Mouse (Mus musculus) liver, embryonic 11.5 days (tissue): ENCODE data around the gene H2afx. TPM values are rescaled to one million over a fixed set of nuclear protein-coding genes. Genes with fewer than 3 reads are reported as not detected.
"Not testable (repeated sequence)": the region's sequence is repeated elsewhere in the genome, so short reads cannot be mapped to it uniquely, and the experiment has no call there.

Experiments
- ATAC-seq: fragments of 200-750 bp; cut with Nextera tagmentation; replicated peaks from 2 replicates; pipeline ENCODE4 v1.8.0; 2017; ENCODE audit warnings: moderate number of reproducible peaks, mild to moderate bottlenecking, moderate TSS enrichment, moderate library complexity; ENCODE audit not compliant: low FRiP score
- DNase-seq: peaks from one replicate; pipeline ENCODE4 v3.0.0-alpha.2; 2017; ENCODE audit warnings: low spot score
- H3K27ac ChIP-seq: fragments of 300-500 bp; sonication (generic); 2 replicates; pipeline ENCODE4 v1.5.1; 2014; ENCODE audit warnings: mild to moderate bottlenecking, low read depth, low read length, control low read depth
- H3K27me3 ChIP-seq: fragments of 300-500 bp; sonication (generic); replicated peaks from 2 replicates; pipeline ENCODE4 v1.6.1; 2014; ENCODE audit warnings: low read length, mixed read lengths; ENCODE audit not compliant: control insufficient read depth, insufficient read depth
- H3K36me3 ChIP-seq: fragments of 300-500 bp; sonication (generic); 2 replicates; pipeline ENCODE4 v1.6.1; 2014; ENCODE audit warnings: mild to moderate bottlenecking, low read length, moderate library complexity, mixed read lengths; ENCODE audit not compliant: control insufficient read depth, insufficient read depth
- H3K4me1 ChIP-seq: fragments of 300-500 bp; sonication (generic); replicated peaks from 2 replicates; pipeline ENCODE4 v1.6.1; 2014; ENCODE audit warnings: low read length, mixed read lengths; ENCODE audit not compliant: control insufficient read depth, insufficient read depth
- H3K4me2 ChIP-seq: fragments of 300-500 bp; sonication (generic); 2 replicates; pipeline ENCODE4 v1.6.1; 2014; ENCODE audit warnings: mild to moderate bottlenecking, control low read depth, moderate library complexity
- H3K4me3 ChIP-seq: fragments of 300-500 bp; sonication (generic); 2 replicates; pipeline ENCODE4 v1.5.1; 2014; ENCODE audit warnings: low read depth, low read length, control low read depth
- H3K9ac ChIP-seq: fragments of 300-500 bp; sonication (generic); 2 replicates; pipeline ENCODE4 v1.6.1; 2014; ENCODE audit warnings: low read depth, low read length, control low read depth
- H3K9me3 ChIP-seq: fragments of 300-500 bp; sonication (generic); 2 replicates; pipeline ENCODE4 v1.6.1; 2016; ENCODE audit warnings: low read length, inconsistent platforms, mixed read lengths; ENCODE audit not compliant: control insufficient read depth
- WGBS: fragments of 180-500 bp; shearing (Covaris S2); extraction: QIAGEN DNeasy Blood & Tissue Kit; methylation state at CpG from one replicate; pipeline ENCODE4 v1.1.7; 2014; 5-methylcytosine and 5-hydroxymethylcytosine counted together
- polyA plus RNA-seq: library from polyadenylated mRNA; unstranded; fragments of >200 nt; fragmentation: Nextera tagmentation; extraction: Ambion mirVana; gene quantifications from 2 replicates; pipeline ENCODE4 v1.2.1, GENCODE M21; 2014

The H2afx gene
- polyA plus RNA-seq, 1 experiment from 2014 or later = 250 TPM

DNA sequence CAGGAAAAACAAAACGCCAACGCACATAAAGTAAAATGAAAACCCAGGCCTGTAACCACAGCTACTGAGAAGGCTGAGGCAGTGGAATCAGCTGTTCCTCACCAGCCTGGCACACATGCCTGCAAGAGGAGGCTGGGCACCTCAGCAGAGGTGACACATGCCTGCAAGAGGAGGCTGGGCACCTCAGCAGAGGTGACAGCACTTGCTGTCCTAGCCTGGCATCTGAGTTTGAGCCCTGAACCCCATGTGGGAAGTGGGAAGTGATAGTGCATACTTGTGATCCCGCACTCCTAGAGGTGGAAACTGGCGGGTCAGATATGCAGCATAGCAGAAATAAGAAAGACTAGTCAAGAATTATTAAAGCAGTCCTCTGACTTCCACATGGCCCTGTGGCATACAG is 16.9 kb downstream of the H2afx start:
- no peaks in the 10 kb centered on the region for H3K9me3 ChIP-seq
- peaks cover 72% of the 10 kb centered on the region for H3K36me3 ChIP-seq
- H3K4me3 ChIP-seq = no peak overlapping the region
- no peak overlapping the region for H3K9ac ChIP-seq
- 92% methylated on average over 4 of the region's 4 CpGs for WGBS
- DNase-seq = no peak
- no peak overlapping the region for H3K27ac ChIP-seq
- H3K27me3 ChIP-seq = no peaks in the 10 kb centered on the region
- H3K4me2 ChIP-seq = no peak overlapping the region
- no peaks in the 10 kb centered on the region for H3K4me1 ChIP-seq
- no peak for ATAC-seq

DNA sequence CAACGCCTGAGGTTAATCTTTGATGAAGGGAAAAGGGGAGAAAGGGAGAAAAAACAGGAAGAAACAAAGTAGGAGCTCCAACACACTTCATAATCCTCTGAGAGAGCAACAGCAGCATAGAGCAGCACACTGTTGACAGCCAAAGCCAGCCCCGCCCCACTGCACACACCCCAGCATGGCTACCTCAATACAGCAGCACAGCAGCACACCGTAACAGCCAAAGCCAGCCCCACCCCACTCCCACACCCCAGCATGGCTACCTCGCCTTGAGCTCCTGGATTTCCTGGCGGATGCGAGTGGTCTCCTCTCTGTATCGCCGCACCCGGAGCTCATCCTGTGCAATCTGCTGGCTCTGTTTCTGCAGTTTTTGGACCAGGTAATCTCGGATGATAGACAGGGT is 17.8 kb downstream of the H2afx start:
- no peak overlapping the region for H3K9ac ChIP-seq
- ATAC-seq = no peak; the same call in 1 of the 2 replicates
- peaks cover 74% of the 10 kb centered on the region for H3K36me3 ChIP-seq
- H3K27me3 ChIP-seq = no peaks in the 10 kb centered on the region
- 87% methylated on average over 10 of the region's 10 CpGs for WGBS
- no peak overlapping the region for H3K27ac ChIP-seq
- H3K9me3 ChIP-seq = no peaks in the 10 kb centered on the region
- H3K4me2 ChIP-seq = no peak overlapping the region
- H3K4me3 ChIP-seq = no peak overlapping the region
- no peak for DNase-seq
- H3K4me1 ChIP-seq = no peaks in the 10 kb centered on the region

DNA sequence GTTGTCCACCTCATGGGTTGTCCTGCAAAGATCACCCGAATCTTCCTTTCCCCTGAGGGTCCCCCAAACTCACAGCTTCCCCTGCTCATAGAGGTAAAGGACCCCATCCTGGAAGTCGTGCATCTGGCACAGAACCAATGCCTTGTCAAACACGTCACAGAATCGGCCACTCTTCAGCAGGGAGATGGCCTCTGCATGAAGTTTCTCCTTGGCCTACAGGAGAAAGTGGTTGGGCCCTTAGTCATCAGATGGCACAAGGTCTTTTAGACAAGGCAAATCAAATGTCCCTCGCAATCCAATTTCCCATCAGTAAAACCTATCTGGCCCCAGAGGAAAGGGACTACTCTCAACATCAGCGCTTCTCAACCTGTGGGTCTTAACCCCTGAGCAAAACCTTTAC is 18.6 kb downstream of the H2afx start:
- no peak overlapping the region for H3K9ac ChIP-seq

DNA sequence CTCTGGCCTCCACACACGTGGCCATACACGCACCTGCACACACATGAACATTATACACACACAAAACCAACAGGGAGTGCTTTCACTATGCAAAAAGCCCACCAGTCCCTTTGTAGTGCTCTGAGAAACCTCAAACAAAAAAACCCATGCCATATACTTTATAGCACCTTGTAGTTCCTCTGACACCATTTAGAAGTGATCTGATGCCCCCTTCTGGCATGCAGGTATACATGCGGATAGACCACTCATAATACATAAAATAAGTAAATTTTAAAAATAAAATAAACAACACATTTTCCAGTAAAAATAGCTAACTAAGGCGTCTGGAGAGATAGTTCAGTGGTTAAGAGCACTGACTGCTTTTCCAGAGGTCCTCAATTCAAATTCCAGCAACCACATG is 22.7 kb downstream of the H2afx start:
- Histone ChIP-seq H3K9me3 (no peaks in the 10 kb centered on the region), H3K4me3 (no peak overlapping the region), H3K36me3 (peaks cover 54% of the 10 kb centered on the region), H3K9ac (no peak overlapping the region), H3K27ac (no peak overlapping the region), H3K4me1 (peaks cover 4% of the 10 kb centered on the region), H3K27me3 (no peaks in the 10 kb centered on the region), H3K4me2 (no peak overlapping the region)
- DNase-seq (no peak), ATAC-seq (peak; percentile 59; the same call in 1 of the 2 replicates)
- WGBS = 73% methylated on average over 4 of the region's 4 CpGs

More for the DNA sequence above, 18.6 kb downstream of the H2afx start:
- Histone ChIP-seq H3K4me1 (no peaks in the 10 kb centered on the region), H3K4me2 (no peak overlapping the region), H3K27me3 (no peaks in the 10 kb centered on the region), H3K4me3 (no peak overlapping the region), H3K36me3 (peaks cover 69% of the 10 kb centered on the region), H3K9me3 (no peaks in the 10 kb centered on the region), H3K27ac (no peak overlapping the region)
- no peak for DNase-seq
- 89% methylated on average over 6 of the region's 6 CpGs for WGBS
- no peak for ATAC-seq

DNA sequence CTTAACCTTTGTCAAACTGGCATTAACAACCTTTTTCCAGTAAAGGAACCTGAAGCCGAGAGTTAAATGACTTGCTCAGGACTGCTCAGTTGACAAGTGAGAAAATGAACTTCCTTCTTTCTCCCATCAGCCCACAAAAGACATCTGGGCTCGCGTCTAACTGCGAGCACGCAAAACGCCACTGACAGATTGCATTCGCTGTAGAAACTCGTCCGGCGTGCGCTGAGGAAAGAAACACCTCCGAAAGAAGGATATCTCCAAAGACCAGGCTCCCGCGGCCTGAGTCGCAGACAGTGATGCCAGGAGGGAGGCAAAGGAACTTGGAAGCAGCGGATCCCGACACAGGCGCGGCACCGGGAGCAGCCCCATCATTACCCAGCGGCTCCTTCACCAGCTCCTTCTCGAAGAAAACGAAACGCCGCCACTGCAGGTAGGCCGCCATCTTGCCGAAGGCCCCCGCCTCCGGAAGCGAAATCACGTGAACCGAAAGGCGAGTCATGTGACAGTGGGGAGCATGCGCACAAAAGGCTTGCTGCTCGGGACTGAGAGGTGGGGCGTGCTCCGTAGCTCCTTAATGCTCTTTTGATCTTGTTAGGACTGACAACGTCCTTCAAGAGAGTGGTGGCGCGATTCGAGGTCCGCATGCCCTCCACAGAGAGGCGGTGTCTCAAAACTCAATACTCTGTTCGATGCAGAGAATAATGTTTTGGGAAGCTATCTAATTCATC is 26.9 kb downstream of the H2afx start, which contains the start of gene Vps11:
TSS of gene Vps11 (minus strand) at position 481 of the 728 bp plus-strand sequence.
- H3K36me3 ChIP-seq = peaks cover 18% of the 10 kb centered on the region
- H3K4me3 ChIP-seq = peak within 1 kb of the TSS; percentile 80
- H3K27ac ChIP-seq = peak within 1 kb of the TSS; percentile 52
- H3K9me3 ChIP-seq = no peaks in the 10 kb centered on the region; the same call in 1 of the 2 replicates
- H3K4me2 ChIP-seq = peak within 1 kb of the TSS; percentile 72
- ATAC-seq (peak; percentile 92), DNase-seq (peak; percentile 93)
- WGBS = under 1% methylated on average over 44 of the region's 44 CpGs
- no peaks in the 10 kb centered on the region for H3K27me3 ChIP-seq
- H3K4me1 ChIP-seq = peaks cover 4% of the 10 kb centered on the region
- peak within 1 kb of the TSS; percentile 77 for H3K9ac ChIP-seq

DNA sequence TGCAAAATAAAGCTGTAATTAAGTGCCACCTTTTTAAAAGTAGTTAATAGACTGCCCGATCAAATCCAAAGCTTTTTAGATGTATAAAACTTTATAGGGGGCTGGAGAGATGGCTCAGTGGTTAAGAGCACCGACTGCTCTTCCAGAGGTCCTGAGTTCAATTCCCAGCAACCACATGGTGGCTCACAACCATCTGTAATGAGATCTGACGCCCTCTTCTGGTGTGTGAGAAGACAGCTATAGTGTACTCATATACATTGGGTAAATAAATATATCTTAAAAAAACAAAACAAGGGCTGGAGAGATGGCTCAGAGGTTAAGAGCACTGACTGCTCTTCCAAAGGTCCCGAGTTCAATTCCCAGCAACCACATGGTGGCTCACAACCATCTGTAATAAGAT is 27.4 kb downstream of the H2afx start:
- 34% methylated on average over 4 of the region's 4 CpGs for WGBS
- peak overlapping the region; percentile 52 for H3K27ac ChIP-seq
- DNase-seq, H3K9ac ChIP-seq, H3K27me3 ChIP-seq, H3K4me1 ChIP-seq, H3K9me3 ChIP-seq: not testable (repeated sequence)
- peak overlapping the region; percentile 52 for H3K4me2 ChIP-seq
- peaks cover 13% of the 10 kb centered on the region; the same call in 1 of the 2 replicates for H3K36me3 ChIP-seq
- H3K4me3 ChIP-seq = peak overlapping the region; percentile 80
- ATAC-seq = peak; percentile 10; the same call in 1 of the 2 replicates

DNA sequence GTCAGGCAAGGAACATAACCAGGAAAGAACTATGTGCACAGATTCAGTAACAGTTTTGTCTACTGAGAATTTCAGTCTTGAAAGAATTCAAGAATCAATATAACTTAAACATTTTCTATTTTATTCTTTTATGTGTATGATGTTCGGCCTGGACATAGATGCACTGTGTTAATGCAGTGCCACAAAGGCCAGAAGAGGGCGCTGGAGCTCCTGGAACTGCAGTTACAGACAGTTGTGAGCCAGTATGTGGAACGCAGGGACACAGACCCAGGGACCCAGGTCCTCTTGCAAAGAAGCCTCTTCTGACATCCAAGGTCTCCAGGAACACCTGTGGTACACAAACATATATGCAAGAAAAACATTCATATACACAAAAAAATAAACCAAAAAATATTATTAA is 30.0 kb downstream of the H2afx start:
- Histone ChIP-seq H3K4me2 (no peak overlapping the region), H3K27ac (no peak overlapping the region), H3K36me3 (no peaks in the 10 kb centered on the region), H3K27me3 (no peaks in the 10 kb centered on the region), H3K9me3 (no peaks in the 10 kb centered on the region; the same call in 1 of the 2 replicates), H3K9ac (no peak overlapping the region), H3K4me3 (no peak overlapping the region), H3K4me1 (peaks cover 4% of the 10 kb centered on the region)
- ATAC-seq (no peak), DNase-seq (no peak)
- WGBS = 64% methylated on average over 3 of the region's 3 CpGs

DNA sequence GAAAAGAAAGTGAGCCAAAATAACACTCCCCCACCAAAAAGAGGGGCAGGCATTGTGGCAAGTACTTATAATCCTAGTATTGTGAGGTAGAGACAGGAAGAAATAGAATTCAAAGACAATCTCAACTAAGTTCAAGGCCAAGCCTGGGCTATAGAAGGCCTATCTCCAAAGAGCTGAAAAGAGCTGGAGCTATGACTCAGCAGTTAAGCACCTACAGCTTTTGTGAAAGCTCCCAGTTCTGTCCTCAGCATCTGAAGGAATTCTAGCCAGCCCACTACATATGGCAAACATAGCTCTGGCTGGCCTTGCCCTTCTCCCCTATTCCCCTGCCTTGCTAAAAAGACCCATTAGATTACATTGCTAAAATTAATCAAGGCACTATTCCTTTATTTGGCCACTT is 38.9 kb downstream of the H2afx start:
- Histone ChIP-seq H3K4me3 (no peak overlapping the region), H3K36me3 (no peaks in the 10 kb centered on the region), H3K27ac (no peak overlapping the region), H3K4me1 (peaks cover 7% of the 10 kb centered on the region), H3K9ac (no peak overlapping the region), H3K9me3 (no peaks in the 10 kb centered on the region), H3K4me2 (no peak overlapping the region), H3K27me3 (no peaks in the 10 kb centered on the region)
- DNase-seq (no peak), ATAC-seq (no peak)

DNA sequence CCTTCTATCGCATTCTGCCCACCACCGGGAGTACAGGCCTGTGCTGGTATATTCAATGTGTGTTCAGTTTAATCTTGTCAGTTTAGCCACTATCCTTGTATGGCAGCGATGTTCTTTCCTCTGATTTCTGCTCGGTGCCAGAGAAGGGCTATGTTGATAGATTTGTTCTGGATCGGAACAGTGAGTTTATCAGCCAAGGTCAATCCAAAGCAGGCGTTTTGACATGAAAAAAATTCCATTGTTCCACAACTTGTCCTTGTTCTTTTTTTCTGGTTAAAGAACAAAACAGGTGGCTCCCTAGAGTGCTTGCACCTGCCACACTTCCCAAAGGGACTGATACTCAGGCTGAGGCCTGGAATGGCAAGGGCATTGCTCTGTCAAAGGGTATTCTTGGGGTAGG is 41.6 kb downstream of the H2afx start:
- Histone ChIP-seq H3K4me1 (peaks cover 15% of the 10 kb centered on the region), H3K9ac (no peak overlapping the region), H3K4me2 (no peak overlapping the region), H3K9me3 (no peaks in the 10 kb centered on the region), H3K27ac (no peak overlapping the region), H3K27me3 (no peaks in the 10 kb centered on the region), H3K36me3 (peaks cover under 1% of the 10 kb centered on the region), H3K4me3 (no peak overlapping the region)
- ATAC-seq = no peak
- no peak for DNase-seq
- 88% methylated on average over 6 of the region's 6 CpGs for WGBS
